Mouse (Mus musculus) liver, adult (tissue): ENCODE results near the gene Sox21.

Experiments used
- GATA4 ChIP-seq: IDR thresholded peaks from 2 replicates; pipeline ENCODE4 v1.6.1; 2014; ENCODE audit warnings: mild to moderate bottlenecking, low read length; ENCODE audit not compliant: insufficient replicate concordance

The Sox21 gene

DNA sequence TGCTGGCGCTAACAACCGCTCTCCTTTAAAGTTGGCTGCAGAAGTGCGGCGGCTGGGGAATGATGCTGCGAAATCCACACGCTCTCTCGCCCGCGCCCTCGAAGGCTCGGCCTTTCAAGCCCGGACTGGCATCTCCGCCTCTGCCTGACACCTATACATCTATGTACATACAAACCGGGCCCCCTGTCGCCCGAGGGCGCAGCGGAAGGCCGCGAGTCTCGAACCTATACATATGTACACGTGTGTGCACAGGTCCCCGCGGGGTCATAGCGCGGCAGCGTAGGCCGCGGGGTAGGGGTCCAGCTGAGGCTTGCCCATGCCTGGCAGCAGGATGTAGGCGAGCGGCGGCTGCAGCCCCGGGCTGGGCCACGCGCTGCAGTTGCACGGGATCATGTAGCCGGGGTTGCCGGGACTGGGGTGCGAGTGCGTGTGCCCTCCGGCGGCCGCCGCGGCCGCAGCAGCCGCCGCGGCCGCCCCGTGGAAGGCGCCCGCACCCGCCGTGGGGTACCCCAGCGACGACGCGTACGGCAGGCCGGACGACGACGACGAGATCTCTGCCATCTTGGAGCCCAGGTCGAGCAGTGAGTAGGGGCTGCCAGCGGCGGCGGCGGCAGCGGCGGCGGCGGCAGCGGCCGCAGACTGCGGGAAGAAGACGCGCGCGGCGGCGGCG is 2.2 kb downstream of the Sox21 start:
- no peak for TF ChIP-seq GATA4

GRCm38 (mm10) chr14:118233786-118234540 is 2.9 kb downstream of the Sox21 start:
- TF ChIP-seq GATA4, result no peak

GRCm38 (mm10) chr14:118232381-118232970 is 4.4 kb downstream of the Sox21 start:
- no peak for TF ChIP-seq GATA4

GRCm38 (mm10) chr14:118226471-118227155 is 10.2 kb downstream of the Sox21 start:
- no peak for TF ChIP-seq GATA4

DNA sequence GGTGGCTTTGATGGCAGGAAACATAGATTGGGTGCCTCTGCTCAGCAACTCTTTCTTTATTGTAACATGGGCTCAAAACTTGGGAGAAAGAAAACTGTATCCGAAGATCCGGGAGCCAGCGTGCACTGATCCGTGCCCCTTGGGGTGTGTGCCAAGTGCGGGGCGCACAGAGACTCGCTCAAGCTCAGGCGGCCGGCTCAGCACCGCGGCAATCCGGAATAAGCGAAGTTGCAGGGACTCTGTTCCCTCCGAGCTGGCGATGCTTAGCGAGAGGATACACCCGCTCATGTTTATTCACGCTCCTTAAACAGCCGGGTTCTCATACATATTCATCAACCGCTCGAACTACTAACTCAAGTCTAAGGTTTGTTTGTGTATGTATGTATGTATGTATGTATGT is 10.9 kb downstream of the Sox21 start:
- no peak for TF ChIP-seq GATA4

DNA sequence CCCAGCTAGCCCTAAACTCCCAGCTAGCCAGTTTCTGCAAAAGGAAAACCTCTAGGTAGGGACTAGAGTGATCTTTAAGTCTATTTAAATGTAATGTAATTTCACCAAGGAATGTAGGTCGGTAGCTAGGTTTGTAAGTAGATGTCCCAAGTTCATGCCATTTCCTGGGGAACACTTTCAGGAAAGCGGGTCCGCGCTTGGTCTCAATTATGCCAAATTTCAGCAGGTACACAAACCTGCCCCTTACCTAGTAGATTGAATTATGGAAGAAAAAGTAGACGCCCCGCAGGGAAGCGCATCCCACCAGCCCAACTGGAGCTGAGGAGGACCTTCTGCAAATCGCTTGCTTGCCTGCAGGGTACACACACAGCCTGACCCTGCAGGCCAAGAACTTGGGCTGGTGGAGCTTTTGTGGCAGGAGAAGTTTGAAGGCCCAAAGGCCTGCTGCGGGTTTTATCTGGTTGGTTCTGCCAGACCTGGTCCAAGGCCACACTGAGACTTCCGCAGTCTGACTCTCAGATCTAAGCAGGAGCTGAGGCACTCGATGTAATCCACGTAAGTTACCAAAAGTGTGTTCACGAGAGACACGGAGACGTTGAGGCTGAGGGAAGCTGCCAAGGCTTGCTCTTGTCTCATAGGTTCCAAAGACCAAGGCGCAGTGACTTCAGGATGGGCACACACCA is 11.6 kb downstream of the Sox21 start:
- TF ChIP-seq GATA4, result no peak

GRCm38 (mm10) chr14:118220885-118221284 is 15.9 kb downstream of the Sox21 start:
- no peak for TF ChIP-seq GATA4

- TF ChIP-seq GATA4, result no peak
These were observed 20.0 kb downstream of the Sox21 start for GRCm38 (mm10) chr14:118216826-118217225.

DNA sequence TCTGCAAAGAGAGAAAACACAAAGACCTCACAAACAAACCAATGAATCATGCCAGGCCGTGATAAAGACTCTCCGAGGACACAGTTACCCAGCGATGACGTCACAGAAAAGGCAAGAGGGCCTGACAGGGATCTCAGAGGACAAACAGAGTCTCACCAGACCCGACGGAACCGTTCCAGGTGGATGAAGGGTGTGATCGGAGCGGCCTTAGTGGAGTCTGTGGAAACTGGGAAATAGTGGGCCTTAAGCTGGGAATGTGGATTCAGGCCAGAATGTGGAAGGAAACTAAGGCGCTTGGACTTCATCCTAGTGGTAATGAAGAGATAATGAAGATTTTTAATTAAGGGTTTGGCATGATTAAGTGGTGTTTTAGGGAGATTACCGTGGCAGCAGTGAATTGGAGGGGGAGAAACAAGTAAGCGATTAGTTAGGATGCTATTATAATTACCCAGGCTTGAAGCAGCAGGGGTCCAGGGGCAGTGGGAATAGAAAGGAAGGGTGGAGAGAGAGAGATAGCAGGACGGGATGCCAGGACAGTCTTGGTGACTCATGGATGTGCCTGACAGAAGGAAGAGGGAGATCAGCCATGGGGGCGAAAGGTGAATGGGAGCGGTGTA is 24.5 kb downstream of the Sox21 start:
- TF ChIP-seq GATA4, result no peak

- TF ChIP-seq GATA4, result no peak
These were observed 27.2 kb downstream of the Sox21 start for GRCm38 (mm10) chr14:118209642-118210041.

GRCm38 (mm10) chr14:118207347-118207746 is 29.5 kb downstream of the Sox21 start:
- TF ChIP-seq GATA4, result no peak

GRCm38 (mm10) chr14:118203031-118203430 is 33.8 kb downstream of the Sox21 start:
- no peak for TF ChIP-seq GATA4

GRCm38 (mm10) chr14:118202006-118202405 is 34.8 kb downstream of the Sox21 start:
- no peak for TF ChIP-seq GATA4

GRCm38 (mm10) chr14:118200731-118201130 is 36.1 kb downstream of the Sox21 start:
- no peak for TF ChIP-seq GATA4

- TF ChIP-seq GATA4, result no peak
These were observed 39.8 kb downstream of the Sox21 start for GRCm38 (mm10) chr14:118197063-118197462.
